Mouse (Mus musculus) left cerebral cortex, adult 2 months (tissue): ENCODE measurements at regions not wholly inside any gene's neighbourhood (a gene's known extent, or its start where the extent isn't known, plus 50 kb on each side); places are given as distances from the start of the nearest gene placed in this dataset.
A peak's percentile ranks its signal among the peaks of the same experiment; 100 is the strongest.

ENCODE experiments used
- DNase-seq, 2 experiments: peaks; one replicate each; pipeline ENCODE4 v3.0.0; 2021 to 2022; ENCODE audit warnings: low spot score in 2 of 2, mixed read lengths in 1 of 2; ENCODE audit errors: extremely low spot score in 1 of 2
- H3K27ac ChIP-seq: fragments of 200-600 bp; 2 replicates; pipeline ENCODE4 v1.8.1; 2022
- H3K4me3 ChIP-seq: fragments of 200-600 bp; 2 replicates; pipeline ENCODE4 v1.8.1; 2022
- CTCF ChIP-seq: fragments of 200-600 bp; IDR thresholded peaks from 2 replicates; pipeline ENCODE4 v1.8.1; 2022; ENCODE audit warnings: antibody characterized with exemption, mild to moderate bottlenecking, moderate library complexity
- intact Hi-C: fragments of 180-260 bp; cut with DNase I; formaldehyde crosslinking; loops from one replicate; pipeline ENCODE4 v1.15.1; 2025

- Histone ChIP-seq H3K27ac (no peak overlapping the region), H3K4me3 (no peak overlapping the region)
- no peak for TF ChIP-seq CTCF
- intact Hi-C loops = no loop called here
- peak in 1 of 2 experiments; percentile 11 for DNase-seq
Observed at GRCm38 (mm10) chr13:57169621-57170020, 273.8 kb upstream of the Trpc7 start.

GRCm38 (mm10) chr13:57165367-57165766 lies 269.6 kb upstream of the Trpc7 start:
- no peak for TF ChIP-seq CTCF
- no peak overlapping the region for H3K27ac ChIP-seq
- no peak overlapping the region for H3K4me3 ChIP-seq
- intact Hi-C loops = no loop called here
- no peak for DNase-seq

- Histone ChIP-seq H3K27ac (no peak overlapping the region), H3K4me3 (no peak overlapping the region)
- TF ChIP-seq CTCF = no peak
- intact Hi-C loops = no loop called here
- DNase-seq = no peak
Observed at GRCm38 (mm10) chr13:57152787-57153186, 257.0 kb upstream of the Trpc7 start.

GRCm38 (mm10) chr13:57147623-57148022 lies 251.8 kb upstream of the Trpc7 start:
- no peak for TF ChIP-seq CTCF
- intact Hi-C loops = no loop called here
- Histone ChIP-seq H3K27ac (no peak overlapping the region), H3K4me3 (no peak overlapping the region)
- no peak for DNase-seq

- H3K4me3 ChIP-seq = no peak overlapping the region
- no peak for TF ChIP-seq CTCF
- intact Hi-C loops = no loop called here
- no peak for DNase-seq
- H3K27ac ChIP-seq = no peak overlapping the region
Observed at GRCm38 (mm10) chr13:57146708-57147107, 250.9 kb upstream of the Trpc7 start.

GRCm38 (mm10) chr13:57145782-57146181 lies 250.0 kb upstream of the Trpc7 start:
- no peak overlapping the region for H3K4me3 ChIP-seq
- TF ChIP-seq CTCF = no peak
- intact Hi-C loops = no loop called here
- no peak overlapping the region for H3K27ac ChIP-seq
- DNase-seq = no peak

- TF ChIP-seq CTCF = no peak
- intact Hi-C loops = no loop called here
- no peak for DNase-seq
- no peak overlapping the region for H3K4me3 ChIP-seq
- no peak overlapping the region for H3K27ac ChIP-seq
Observed at GRCm38 (mm10) chr13:57142851-57143250, 247.1 kb upstream of the Trpc7 start.

GRCm38 (mm10) chr13:57142441-57142840 lies 246.6 kb upstream of the Trpc7 start:
- TF ChIP-seq CTCF = no peak
- H3K4me3 ChIP-seq = no peak overlapping the region
- intact Hi-C loops = no loop called here
- DNase-seq = no peak
- no peak overlapping the region for H3K27ac ChIP-seq

- intact Hi-C loops = no loop called here
- Histone ChIP-seq H3K4me3 (no peak overlapping the region), H3K27ac (no peak overlapping the region)
- DNase-seq = no peak
- TF ChIP-seq CTCF = no peak
Observed at GRCm38 (mm10) chr13:57115936-57116335, 220.1 kb upstream of the Trpc7 start.

GRCm38 (mm10) chr13:57107956-57108355 lies 212.2 kb upstream of the Trpc7 start:
- H3K27ac ChIP-seq = no peak overlapping the region
- H3K4me3 ChIP-seq = no peak overlapping the region
- intact Hi-C loops = no loop called here
- DNase-seq = no peak
- TF ChIP-seq CTCF = no peak

GRCm38 (mm10) chr13:57099601-57100000 lies 203.8 kb upstream of the Trpc7 start:
- intact Hi-C loops = no loop called here
- no peak overlapping the region for H3K4me3 ChIP-seq
- no peak for TF ChIP-seq CTCF
- H3K27ac ChIP-seq = no peak overlapping the region
- DNase-seq = no peak

- no peak overlapping the region for H3K27ac ChIP-seq
- intact Hi-C loops = no loop called here
- no peak for TF ChIP-seq CTCF
- DNase-seq = no peak
- no peak overlapping the region for H3K4me3 ChIP-seq
Observed at GRCm38 (mm10) chr13:57091886-57092285, 196.1 kb upstream of the Trpc7 start.

- intact Hi-C loops = loop anchor here (1.0 kb wide), 1 partner anchor 72 kb away; no protein-coding TSS in a partner anchor
- DNase-seq = peak; percentile 35 to 40
- peak; percentile 37 for TF ChIP-seq CTCF
- Histone ChIP-seq H3K4me3 (no peak overlapping the region), H3K27ac (no peak overlapping the region)
Observed at GRCm38 (mm10) chr13:57089381-57090075, 193.7 kb upstream of the Trpc7 start.
